Mouse (Mus musculus): ENCODE measurements around the gene Smok2a. TPM values are rescaled to one million over a fixed set of nuclear protein-coding genes. Genes with fewer than 3 reads are reported as not detected.
A peak's percentile ranks its signal among the peaks of the same experiment; 100 is the strongest.
"Not testable (repeated sequence)": the region's sequence is repeated elsewhere in the genome, so short reads cannot be mapped to it uniquely, and the experiment has no call there.

The Smok2a gene
- polyA plus RNA-seq, 1 experiment from 2014 or later = not detected

- H3K4me1 ChIP-seq; H3K36me3 ChIP-seq; ATAC-seq (ENCODE audit: low FRiP score, low read depth); H3K27ac ChIP-seq; H3K4me3 ChIP-seq; H3K27me3 ChIP-seq; H3K9ac ChIP-seq; H3K4me2 ChIP-seq (replicated peaks): not testable (repeated sequence)
- 78% methylated on average over 2 of the region's 2 CpGs for WGBS
- H3K9me3 ChIP-seq = peaks cover 85% of the 10 kb centered on the region
Observed at GRCm38 (mm10) chr17:13229957-13230356, 9.0 kb downstream of the Smok2a start, which contains the start of gene Smok2b. Gene Smok2b (plus strand): TSS chr17:13230257.

- not testable (repeated sequence) for H3K27ac ChIP-seq
Observed at GRCm38 (mm10) chr17:13239461-13239860, 18.5 kb downstream of the Smok2a start.

GRCm38 (mm10) chr17:13240807-13241727 lies 20.1 kb downstream of the Smok2a start:
- 87% methylated on average over 7 of the region's 13 CpGs for WGBS
- not testable (repeated sequence) for H3K4me1 ChIP-seq, H3K9ac ChIP-seq

More at GRCm38 (mm10) chr17:13239461-13239860, 18.5 kb downstream of the Smok2a start:
- peak; percentile 41 for ATAC-seq (ENCODE audit: low FRiP score, low read depth)
- H3K4me2 ChIP-seq (replicated peaks); H3K4me3 ChIP-seq; H3K27me3 ChIP-seq; H3K36me3 ChIP-seq; H3K4me1 ChIP-seq; H3K9ac ChIP-seq: not testable (repeated sequence)
- 80% methylated on average over 4 of the region's 4 CpGs for WGBS
- H3K9me3 ChIP-seq = peaks cover 54% of the 10 kb centered on the region

GRCm38 (mm10) chr17:13254786-13255185 lies 33.8 kb downstream of the Smok2a start:
- H3K27ac ChIP-seq; H3K4me3 ChIP-seq; H3K4me1 ChIP-seq; H3K4me2 ChIP-seq (replicated peaks); H3K9ac ChIP-seq; H3K27me3 ChIP-seq; H3K36me3 ChIP-seq: not testable (repeated sequence)
- H3K9me3 ChIP-seq = peaks cover 15% of the 10 kb centered on the region
- WGBS = 68% methylated on average over 1 of the region's 5 CpGs
- ATAC-seq (ENCODE audit: low FRiP score, low read depth) = peak; percentile 53

More at GRCm38 (mm10) chr17:13240807-13241727, 20.1 kb downstream of the Smok2a start:
- H3K27me3 ChIP-seq; H3K4me3 ChIP-seq; H3K36me3 ChIP-seq; H3K4me2 ChIP-seq (replicated peaks); H3K27ac ChIP-seq: not testable (repeated sequence)
- H3K9me3 ChIP-seq = peaks cover 41% of the 10 kb centered on the region
- ATAC-seq (ENCODE audit: low FRiP score, low read depth) = 0 out of 2 replicates have a peak, but pooled peaks have one; percentile 42

Other genes with a start within 250 kb of the Smok2a start
- gene Wtap, start 227.0 kb upstream of the Smok2a start, polyA plus RNA-seq (2015; fragmentation: Nextera tagmentation; extraction: Ambion mirVana) = 173 and 180 TPM in 2 replicates
- gene Sod2, start 214.3 kb upstream of the Smok2a start, polyA plus RNA-seq (2015; fragmentation: Nextera tagmentation; extraction: Ambion mirVana) = 85.1 and 93.4 TPM in 2 replicates
- gene Gpr31b, start 168.9 kb upstream of the Smok2a start, polyA plus RNA-seq (2015; fragmentation: Nextera tagmentation; extraction: Ambion mirVana) = not detected in 2 replicates
- 0.17 TPM in 1 of 2 replicates, not detected in the other for gene Tcp10b, start 160.1 kb upstream of the Smok2a start, polyA plus RNA-seq (2015; fragmentation: Nextera tagmentation; extraction: Ambion mirVana)
- 0.09 TPM in 1 of 2 replicates, not detected in the other for gene Unc93a, start 89.4 kb upstream of the Smok2a start, polyA plus RNA-seq (2015; fragmentation: Nextera tagmentation; extraction: Ambion mirVana)
- gene Smok2b, start 9.1 kb downstream of the Smok2a start, polyA plus RNA-seq (2015; fragmentation: Nextera tagmentation; extraction: Ambion mirVana) = not detected in 2 replicates
- gene Tcp10c, start 133.4 kb downstream of the Smok2a start, polyA plus RNA-seq (2015; fragmentation: Nextera tagmentation; extraction: Ambion mirVana) = not detected in 2 replicates